Mouse (Mus musculus) small intestine, adult 2 months (tissue): Measurements from ENCODE around the gene Dynlrb2.

ENCODE experiments used
- CTCF ChIP-seq: fragments of 200-500 bp; IDR thresholded peaks from 2 replicates; pipeline ENCODE4 v1.5.1; 2012; ENCODE audit warnings: low read depth, mild to moderate bottlenecking, control low read depth, inconsistent platforms, low read length, moderate library complexity, mixed read lengths; ENCODE audit not compliant: insufficient replicate concordance, insufficient read length; ENCODE audit errors: extremely low read depth
- POLR2A ChIP-seq: fragments of 200-500 bp; IDR thresholded peaks from 2 replicates; pipeline ENCODE4 v1.6.1; 2012; ENCODE audit warnings: low read depth, mild to moderate bottlenecking, control low read depth, inconsistent platforms, low read length, moderate library complexity

- TF ChIP-seq CTCF (no peak), POLR2A (no peak)
Measured at GRCm38 (mm10) chr8:116540136-116540535, 35.4 kb downstream of the Dynlrb2 start.
